Mouse (Mus musculus): ENCODE measurements around the gene Rpl15. TPM values are rescaled to one million over a fixed set of nuclear protein-coding genes. Genes with fewer than 3 reads are reported as not detected.

Rpl15 gene
- polyA plus RNA-seq, 1 experiment from 2014 or later, result 403 TPM

Other genes with a start within 250 kb of the Rpl15 start
- gene Nr1d2, start 32.3 kb downstream of the Rpl15 start, polyA plus RNA-seq (2014; fragmentation: Nextera tagmentation; extraction: Ambion mirVana), result 4.9 and 5.2 TPM in 2 replicates
- gene Nkiras1, start 255 bp downstream of the Rpl15 start, polyA plus RNA-seq (2014; fragmentation: Nextera tagmentation; extraction: Ambion mirVana), result 11.1 and 12.9 TPM in 2 replicates
- gene Ube2e1, start 60.5 kb upstream of the Rpl15 start, polyA plus RNA-seq (2014; fragmentation: Nextera tagmentation; extraction: Ambion mirVana), result 74.6 and 76.2 TPM in 2 replicates